Mouse (Mus musculus) naive thymus-derived CD4-positive, alpha-beta T cell, adult 2 months (primary cell): Measurements from ENCODE around the gene Hectd2.

Experiments used
- DNase-seq: peaks from one replicate; pipeline ENCODE4 v3.0.0-alpha.2; 2011; ENCODE audit warnings: low read depth

Gene Hectd2

DNA sequence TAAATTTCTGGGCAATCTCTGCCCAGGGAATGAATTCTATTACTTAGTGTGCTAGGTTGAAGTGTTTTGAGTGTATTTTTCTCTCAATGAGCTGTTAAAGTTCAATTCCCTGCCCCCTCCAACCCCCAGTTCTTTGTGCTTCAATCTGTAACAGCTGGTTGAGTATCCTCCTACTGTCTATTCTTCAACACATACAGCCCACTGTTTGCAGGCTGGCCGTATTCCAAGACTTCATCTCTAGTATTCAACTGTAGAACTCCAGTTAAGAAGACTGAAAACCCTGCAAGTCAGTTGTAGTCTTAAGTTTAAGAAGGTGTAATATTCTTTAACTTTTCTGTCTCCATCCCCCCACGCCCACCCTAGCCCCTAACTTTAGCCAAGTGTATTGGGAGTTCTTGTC lies 10.0 kb downstream of the Hectd2 start:
- DNase-seq = no peak

DNA sequence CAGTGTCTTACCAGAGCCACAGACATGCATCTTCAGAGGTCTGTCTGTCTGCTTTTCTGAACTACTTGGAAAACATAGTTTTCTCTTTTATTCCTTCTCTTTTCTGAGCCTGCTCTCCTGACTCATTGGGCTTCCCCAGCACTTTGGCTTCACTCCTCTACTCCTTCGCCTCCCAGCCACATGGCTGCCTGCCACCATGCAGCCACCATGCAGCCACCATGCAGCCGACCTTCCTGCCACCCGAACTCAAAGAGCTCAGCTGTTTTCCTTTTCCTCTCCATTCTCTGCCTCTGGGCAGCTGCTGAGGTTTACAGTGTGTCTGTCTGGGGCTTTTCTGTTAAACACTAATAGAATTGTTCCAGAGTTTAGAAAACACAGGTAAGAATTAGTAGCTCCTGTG lies 19.5 kb downstream of the Hectd2 start:
- no peak for DNase-seq

DNA sequence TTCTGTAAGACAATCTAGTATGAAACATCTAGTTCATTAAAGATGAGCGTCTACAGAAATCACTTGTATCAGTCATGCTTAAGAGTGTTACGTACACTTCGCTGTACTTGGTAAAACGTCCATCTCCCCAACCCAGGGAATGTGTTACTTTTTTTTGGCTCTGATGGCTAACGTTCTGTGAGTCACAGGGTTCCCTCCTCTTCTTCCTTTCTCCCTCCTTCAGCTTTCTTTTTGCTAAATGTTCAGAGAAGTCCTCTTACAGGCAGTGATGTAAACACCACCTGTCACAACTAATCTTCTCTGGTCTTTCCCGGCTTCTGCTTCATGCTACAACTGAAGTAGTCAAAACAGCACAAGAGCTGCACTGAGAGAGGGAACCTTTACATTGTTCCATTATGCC lies 20.7 kb downstream of the Hectd2 start:
- DNase-seq = no peak

DNA sequence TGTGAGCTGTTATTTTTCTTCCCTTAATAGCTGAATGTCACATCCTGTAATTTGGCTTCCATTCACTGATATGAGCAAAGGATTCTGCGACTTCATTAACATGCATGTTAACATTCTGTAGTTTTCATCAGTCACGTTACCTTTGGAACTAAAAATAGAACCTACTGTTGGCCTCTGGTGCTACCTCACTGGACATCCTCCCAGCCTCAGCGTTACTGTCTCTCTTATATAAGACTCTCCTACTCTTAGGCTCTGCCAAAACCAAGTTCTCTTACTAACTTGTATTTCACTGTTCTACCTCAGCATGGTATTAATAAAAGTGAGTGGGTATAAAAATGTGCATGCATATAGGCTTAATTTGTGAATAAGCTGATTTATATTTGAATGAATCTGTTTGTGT lies 26.4 kb downstream of the Hectd2 start:
- DNase-seq = no peak

DNA sequence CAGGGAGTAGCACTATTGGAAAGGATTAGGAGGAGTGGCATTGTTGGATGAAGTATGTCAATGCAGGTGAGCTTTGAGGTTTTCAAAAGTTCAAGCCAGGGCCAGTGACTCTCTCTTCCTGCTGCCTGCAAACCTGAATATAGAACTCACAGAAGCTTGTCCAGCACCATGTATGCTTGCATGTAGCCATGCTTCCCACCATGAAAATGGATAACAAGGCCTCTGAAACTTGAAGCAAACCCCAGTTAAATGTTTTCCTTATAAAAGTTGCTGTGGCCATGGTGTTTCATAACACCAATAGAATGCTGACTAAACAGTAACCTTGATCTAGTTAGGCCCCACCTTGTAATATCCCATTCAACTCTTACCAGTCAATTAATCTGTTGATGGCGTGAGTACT lies 27.7 kb downstream of the Hectd2 start:
- DNase-seq = no peak

DNA sequence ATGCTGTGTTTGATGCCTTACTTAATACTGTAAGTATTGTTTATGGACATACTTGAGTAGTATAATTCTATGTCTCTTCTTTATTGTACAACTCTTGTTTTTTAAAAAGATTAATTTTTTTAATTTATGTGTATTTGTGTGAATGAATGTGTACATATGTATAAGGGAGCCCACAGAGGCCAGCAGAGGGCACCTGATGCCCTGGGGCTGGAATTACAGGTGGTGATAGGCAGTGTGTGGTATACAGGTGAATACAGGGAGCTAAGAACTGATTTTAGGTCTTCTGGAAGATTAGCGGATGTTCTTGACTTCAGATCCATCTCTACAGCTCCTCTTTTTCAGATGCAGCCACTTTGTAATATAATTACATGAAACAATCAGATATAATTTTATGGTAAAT lies 31.1 kb downstream of the Hectd2 start:
- DNase-seq = no peak

DNA sequence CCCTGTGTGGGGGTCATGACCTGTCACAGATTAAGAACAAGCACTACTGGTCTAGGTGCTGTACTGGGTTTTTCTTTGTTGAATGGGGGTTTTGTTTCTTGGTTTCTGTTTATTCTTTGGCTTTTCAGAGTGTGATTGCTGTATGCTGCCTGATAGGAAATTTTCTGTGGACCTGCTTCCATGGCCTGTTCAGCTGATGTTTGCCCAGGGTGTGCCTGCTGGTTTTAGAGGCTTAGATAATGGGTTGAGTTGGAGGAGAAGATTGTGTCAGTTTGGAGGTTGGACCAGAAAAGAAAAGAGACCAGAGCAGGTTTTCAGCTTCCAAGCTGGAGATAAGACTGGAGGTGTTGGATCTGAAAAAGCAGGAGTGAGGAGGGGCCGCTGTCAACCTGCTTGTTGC lies 40.0 kb downstream of the Hectd2 start:
- no peak for DNase-seq

DNA sequence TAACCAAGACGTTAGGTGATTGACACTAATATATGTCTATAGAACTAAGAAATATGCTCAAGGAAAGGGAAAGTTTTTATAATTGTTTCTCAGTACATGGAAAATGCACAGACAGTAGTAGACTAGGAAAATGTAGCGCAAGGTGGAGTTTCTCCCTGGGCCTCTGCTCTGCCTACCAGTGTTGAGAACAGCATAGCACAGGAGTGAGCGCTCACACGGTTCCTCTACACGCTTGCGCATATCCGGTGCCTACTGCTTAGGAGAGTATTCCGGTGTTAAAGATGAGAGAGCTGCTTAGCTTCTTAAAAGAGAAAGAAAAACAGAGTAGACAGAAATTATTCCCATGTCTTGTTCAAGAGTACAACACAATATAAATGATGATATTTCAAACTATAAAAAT lies 47.4 kb downstream of the Hectd2 start:
- DNase-seq = no peak

DNA sequence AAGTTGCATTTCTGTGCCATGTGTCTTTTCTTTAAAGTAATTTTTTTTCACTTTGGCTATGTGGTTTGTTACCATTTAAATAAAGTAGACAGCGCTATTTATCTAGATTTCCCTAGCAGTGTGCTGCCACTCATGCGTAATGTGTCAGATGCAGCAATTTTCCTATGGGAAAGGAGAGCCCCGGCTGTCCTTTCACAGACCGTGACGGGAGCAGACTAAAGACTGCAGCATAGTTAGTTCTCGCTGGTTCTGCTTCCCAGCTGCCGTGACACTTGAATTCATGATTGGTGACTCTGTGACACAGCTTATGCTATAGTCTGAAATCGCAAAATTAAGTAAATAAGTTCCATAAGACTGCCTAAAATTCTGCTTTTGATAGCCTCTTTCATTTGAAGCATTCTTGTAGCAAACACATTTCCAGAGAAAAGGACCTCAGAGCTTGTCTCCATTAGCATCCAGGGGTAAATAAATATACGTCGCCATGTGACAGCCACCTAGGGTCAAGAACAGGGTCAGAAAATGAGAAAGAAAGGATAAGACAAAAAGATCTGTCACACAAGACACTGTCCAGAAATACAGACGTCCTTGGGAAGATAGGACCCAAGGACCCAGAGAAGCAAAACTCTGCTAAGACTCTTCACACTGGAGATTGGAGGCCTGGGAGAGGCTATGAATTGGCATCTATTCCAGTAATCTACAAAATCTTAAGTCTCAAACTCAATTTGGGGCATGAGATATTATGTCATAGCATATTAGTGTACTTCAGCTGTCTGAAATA lies 48.3 kb downstream of the Hectd2 start:
- DNase-seq = no peak

DNA sequence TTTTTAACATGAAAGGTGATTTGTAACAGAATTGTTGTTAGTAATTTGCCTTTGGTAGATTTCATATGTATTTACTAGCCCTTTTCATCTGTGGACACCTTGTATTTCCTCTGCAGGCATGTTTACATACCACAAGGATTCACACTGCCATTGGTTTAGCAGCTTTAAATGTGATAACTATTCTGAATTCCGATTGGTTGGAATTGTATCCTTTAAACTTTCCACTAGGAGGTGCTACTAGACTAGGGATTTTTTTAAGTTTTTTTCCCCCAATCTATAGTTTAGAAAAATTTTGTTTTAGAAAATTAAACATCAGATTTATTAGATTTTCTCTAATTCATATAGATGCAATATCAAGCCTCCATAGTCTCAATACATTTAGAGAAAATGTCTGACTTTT lies 51.8 kb downstream of the Hectd2 start:
- DNase-seq = no peak

DNA sequence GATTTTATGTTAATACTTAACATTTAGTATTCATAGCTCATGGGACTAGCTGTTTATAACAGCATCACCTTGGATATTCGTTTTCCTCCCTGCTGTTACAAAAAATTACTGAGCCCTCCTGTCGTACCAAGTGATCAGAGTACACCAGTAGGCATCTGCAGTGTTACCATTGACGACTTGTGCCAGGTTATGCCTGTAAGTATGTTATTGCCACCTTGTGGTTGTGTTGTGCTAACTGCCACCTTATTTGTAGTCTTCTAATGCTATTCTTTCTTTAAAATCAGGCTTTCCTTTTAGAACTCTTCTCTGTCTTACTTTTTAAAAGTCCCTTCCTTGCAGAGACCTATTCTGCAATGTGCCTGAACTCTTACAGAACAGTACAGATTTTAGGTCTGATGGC lies 54.8 kb downstream of the Hectd2 start:
- peak; percentile 29 for DNase-seq

DNA sequence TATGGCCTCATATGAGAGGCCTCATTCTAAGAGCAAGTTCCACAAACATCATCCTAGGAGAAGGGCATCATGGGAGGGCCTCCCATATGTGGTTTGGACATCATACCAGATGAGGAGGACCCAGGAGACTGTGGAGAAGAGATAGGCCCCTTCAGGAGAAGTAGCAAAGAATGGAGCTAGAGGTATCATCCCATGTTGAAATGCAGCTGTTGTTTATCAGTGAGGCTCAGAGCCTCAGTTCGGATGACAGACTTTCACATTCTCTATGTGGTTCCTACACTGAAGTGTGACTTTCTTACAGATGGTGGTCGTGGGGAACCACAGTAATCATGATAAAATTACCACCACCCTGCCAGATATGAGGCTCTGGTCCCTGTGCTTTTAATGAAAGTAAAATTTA lies 55.9 kb downstream of the Hectd2 start:
- DNase-seq = no peak

DNA sequence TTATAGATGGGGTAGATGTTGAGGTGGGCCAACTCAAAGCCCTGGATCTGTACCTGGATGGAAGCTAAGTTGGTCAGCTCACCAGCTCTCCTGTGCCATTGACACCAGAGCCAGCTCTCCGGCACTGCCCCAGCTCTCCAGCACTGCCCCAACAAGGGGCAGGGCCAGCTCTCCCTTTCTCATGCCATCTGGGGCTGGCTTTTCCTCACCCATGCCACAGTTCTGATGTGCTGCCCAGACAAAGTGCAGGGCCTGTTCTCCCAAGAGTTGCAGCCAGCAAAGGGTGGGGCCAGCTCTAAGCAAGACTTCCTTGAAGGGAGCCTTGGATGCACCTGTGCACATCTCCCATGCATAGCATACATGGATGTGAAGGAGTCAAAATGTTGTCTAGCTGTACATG lies 71.5 kb downstream of the Hectd2 start:
- no peak for DNase-seq

DNA sequence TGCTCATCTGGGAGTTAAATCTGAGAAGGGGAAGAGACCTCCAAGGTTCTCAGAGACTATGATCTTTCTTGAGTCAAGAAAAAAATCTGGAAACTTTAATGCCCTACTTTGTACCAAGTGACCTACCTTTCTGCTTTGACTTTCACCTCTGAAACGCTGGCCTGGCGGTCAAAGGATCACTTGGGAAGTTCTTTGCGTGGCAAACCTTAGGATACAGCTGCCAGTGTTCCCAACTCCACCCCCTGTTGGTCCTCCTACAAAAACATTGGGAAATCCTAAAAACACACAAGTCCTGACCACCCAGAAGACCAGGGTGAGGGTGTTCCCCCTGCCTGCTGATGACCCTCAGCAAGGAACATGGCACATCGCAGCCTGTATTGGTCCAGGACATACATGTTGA lies 72.4 kb downstream of the Hectd2 start:
- no peak for DNase-seq

DNA sequence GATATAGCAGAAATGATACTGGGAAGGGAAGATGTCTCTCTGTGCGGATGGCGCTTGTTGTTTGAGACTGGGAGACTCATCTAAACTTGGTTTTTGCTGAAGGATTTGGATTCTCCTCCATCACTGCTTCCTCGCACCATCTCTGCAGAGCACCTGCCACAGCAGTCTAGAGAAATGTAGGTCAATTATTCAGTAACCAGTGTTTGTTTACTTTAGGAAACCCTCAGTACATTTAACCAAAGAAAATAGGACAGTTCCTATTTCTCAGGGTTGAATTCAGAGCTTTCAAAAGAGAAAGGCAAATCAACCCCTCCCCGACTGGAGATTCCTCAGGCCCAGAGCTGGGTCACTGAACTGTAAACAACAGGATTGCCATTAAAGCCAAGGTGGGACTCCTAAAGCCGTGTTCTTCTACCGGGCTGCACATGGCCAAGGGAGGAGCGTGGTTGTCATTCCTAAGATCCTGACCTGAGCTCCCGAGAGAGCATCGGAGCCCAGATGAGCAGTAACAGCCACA lies 75.0 kb downstream of the Hectd2 start:
- no peak for DNase-seq

DNA sequence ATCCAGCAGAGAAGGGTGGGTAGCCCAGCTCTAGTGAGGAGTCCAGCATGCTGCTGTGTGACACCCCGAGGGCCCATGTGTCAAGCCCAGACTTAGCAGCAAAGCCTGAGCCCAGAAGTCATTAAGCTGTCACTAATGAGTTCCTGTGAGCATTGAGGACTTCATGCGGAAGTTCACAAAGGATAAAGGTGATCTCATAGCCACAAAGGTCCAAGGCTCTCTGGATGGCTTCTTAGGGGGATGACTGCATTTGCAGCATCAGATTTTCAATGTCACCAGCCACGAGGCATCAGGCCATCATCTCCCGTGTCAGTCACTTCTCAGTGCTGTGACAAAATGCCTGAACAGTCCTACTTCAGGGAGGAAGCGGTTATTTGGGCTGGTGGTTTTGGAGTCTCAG lies 75.9 kb downstream of the Hectd2 start:
- DNase-seq = no peak

DNA sequence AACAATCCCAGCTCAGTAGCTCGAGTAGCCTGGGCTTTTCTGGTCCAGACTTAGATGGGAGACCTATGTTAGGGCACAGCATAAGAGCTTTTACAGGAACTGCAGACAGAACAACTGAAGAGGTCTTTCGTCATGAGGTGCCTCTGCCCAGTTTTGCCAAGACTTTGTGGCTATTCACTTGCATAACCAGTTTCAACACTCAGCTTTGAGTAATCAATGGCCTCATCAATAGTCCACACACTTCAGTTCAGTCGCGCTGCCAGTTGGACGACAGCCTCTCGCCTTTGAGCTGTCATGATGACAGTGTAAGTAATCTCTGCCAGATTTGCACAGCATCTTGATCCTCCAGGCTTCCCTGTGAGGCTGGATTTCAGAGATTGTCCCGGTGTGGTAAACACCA lies 80.3 kb downstream of the Hectd2 start:
- DNase-seq = no peak

DNA sequence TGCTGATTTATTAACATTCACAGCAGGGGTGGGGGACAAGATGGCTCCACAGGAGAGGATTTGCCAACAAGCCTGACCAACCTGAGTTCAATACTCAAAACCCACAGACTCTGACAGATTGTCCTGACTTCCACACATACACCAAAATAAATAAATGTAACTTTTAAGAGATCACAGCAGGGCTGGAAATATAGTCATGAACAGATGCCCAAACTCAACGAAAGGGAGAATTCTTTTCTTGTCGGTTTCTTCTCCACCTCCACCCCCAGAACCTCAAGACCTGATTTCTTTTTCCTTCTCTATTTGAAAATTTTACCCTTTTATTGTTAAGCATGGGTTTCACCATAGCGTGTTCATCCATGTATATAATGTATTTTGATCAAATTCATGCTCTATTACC lies 82.8 kb downstream of the Hectd2 start:
- no peak for DNase-seq

DNA sequence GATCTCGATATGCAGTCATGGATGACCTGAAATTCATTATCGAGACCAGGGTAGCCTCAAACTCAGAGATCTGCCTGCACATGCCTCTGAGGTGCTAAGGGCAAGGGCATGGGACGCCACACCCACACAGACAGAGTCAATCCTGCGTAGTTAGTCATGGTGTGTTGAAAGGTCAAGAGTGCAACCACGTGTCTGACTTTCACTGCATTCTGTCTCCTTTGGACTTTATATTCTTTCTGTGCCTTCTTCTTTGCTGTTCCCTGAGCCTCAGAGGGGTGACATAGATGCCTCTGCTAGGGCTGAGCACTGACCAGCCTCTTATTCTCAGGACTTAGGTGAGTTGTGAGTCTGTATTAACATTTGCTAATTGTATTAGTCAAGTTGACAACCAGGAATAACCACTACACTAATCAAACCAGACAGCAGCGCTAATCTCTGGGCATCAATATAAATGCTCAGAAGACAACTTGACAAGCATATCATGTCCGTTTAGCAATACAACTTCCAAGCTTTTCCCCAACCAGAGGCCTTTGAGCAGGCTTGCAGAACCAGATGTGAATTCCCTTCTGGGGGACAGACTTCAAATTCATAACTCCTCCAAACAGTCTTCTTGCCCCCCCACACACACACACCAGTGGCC lies 83.6 kb downstream of the Hectd2 start:
- DNase-seq = no peak

DNA sequence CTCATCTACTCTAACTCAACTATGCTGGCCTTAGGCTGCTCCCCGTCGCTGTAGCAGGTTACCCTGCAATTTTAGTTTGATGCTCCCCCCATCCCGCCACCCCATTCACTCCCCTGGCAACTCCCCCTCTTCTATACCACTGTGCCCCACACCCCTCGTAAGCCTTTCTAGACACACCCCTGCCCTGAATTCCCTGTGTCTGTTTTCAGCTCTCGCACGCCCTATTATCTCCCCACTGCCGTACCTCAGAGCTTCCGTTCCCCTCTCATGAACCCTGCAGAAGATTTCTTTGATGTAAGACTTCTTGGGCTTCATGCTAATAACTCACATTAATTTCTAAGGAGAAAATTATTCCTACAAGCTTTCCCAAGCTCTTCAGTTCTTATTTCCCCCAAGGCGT lies 84.6 kb downstream of the Hectd2 start:
- no peak for DNase-seq

DNA sequence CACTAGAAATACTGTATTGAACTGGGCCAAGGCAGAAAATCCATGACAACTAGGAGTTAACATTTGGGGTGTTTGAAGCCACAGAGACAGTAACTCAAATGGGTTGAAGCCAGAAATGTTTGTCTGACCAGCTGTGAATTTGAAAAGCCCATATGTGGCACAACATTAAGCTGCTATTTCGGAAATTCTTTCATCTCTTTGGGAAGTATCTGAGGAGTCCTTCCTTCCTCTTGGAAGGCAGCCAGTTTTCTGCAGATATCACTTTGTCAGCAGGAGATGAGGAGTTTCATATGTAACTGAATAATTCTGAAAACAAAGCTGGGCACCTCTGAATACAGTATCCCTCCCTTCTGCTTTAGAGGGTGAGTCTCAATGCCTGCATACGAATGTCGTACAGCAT lies 86.7 kb downstream of the Hectd2 start:
- DNase-seq = no peak

DNA sequence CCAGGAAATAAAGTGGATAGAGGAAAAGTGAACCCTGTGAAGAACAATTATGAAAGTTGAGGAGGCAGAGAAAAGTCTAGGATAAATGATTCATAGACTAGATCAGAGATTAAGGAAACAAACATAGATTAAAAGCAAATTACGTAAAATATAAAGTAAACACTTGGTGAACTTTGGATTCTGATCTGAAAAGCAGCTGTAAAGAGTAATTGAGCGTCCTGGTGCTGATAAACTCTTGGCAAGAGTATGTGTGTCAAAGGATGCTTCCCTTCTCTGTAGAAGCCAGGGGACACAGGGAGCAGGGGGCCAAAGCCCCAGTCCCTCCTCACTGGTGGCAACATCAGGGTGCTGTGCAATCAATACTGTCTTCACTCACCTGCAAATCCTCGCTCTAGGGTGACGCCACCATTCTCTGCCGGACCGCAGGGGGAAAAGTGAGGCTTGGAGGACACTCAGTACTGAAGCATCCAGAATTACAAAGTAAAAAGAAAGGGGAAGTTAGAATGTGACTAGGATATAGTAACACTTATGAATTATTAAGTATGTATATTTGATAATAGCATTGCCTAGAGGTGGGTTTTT lies 91.0 kb downstream of the Hectd2 start:
- DNase-seq = no peak

DNA sequence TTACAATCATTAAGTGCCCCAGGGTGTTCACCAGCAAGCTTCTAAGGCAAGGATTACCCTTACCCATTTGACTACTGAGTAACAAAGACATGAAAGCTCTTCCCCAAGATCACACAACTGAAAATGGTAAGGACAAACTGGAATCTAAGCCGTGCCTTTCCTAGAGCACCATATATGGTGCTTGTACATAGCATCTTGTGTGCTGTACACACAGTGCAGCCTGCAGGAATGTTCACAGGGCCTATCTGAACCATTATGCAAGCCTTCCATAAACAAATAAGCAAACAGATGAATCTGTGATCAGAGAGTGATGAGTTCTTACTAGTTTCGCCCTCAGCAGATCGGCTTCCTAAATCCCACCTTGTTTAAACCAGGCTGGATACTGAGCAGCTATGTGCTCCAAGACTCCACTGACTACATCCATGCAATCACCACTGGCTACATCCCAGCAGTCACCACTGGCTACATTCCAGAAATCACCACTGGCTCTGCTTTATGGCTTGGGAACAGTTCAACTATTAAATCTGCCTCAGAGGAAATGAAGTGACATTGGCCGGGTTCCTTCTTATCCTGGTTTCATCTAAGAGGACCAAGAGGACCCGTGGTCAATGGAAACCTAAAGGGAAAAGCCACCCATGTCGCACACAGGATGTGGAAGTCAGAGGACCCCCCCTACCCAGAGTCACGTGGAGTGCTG lies 91.8 kb downstream of the Hectd2 start:
- no peak for DNase-seq
